Mouse (Mus musculus): Measurements from ENCODE around the gene Diaph3.

- no peak for TF ChIP-seq CTCF (IDR thresholded peaks at IDR 0.05; ENCODE audit: low read depth)
- TF ChIP-seq EP300 (IDR thresholded peaks at IDR 0.05; ENCODE audit: low read depth), result no peak
Observed at GRCm38 (mm10) chr14:86714088-86714690, 426.8 kb downstream of the Diaph3 start.
